Mouse (Mus musculus) ovary, adult 18-20 months (tissue): ENCODE measurements around the gene AW011738.

ENCODE experiments used
- DNase-seq: peaks from one replicate; pipeline ENCODE4 v3.0.0; 2022; ENCODE audit warnings: low spot score, mixed read lengths

The AW011738 gene

GRCm38 (mm10) chr4:156200623-156201475, 2.3 kb upstream of the AW011738 start, which contains the start of gene Isg15:
Gene Isg15 (minus strand): TSS chr4:156200818.
- DNase-seq: no peak

DNA sequence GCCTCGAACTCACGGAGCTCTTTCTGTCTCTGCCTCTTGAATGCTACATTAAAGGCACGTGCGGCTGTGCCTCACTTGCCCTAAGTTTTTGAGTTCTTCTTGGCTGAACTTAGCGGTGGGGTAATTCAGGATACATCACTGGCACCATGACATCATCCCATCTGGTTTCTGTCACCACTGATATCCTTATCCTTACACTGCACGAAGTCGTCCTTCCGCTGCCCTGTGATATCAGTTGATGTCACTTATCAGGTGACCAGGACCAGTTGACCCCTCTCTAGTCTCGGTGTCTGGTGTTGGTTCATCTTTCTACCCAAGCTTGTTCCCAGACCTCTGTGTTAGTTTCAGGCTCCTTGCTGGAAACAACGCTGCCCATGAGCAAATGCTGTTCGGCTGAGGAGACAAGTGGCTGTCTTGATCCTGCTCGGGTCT, 626 bp upstream of the AW011738 start:
- no peak for DNase-seq

GRCm38 (mm10) chr4:156203413-156204131, 468 bp downstream of the AW011738 start:
- DNase-seq: no peak

GRCm38 (mm10) chr4:156208872-156209271, 5.8 kb downstream of the AW011738 start:
- DNase-seq: no peak

- no peak for DNase-seq
These were observed 7.0 kb downstream of the AW011738 start for GRCm38 (mm10) chr4:156209963-156210635.

GRCm38 (mm10) chr4:156213134-156213533, 10.0 kb downstream of the AW011738 start:
- no peak for DNase-seq

GRCm38 (mm10) chr4:156215649-156216048, 12.5 kb downstream of the AW011738 start, which contains the start of gene Perm1:
Gene Perm1 (plus strand): TSS chr4:156215868.
- DNase-seq: no peak

DNA sequence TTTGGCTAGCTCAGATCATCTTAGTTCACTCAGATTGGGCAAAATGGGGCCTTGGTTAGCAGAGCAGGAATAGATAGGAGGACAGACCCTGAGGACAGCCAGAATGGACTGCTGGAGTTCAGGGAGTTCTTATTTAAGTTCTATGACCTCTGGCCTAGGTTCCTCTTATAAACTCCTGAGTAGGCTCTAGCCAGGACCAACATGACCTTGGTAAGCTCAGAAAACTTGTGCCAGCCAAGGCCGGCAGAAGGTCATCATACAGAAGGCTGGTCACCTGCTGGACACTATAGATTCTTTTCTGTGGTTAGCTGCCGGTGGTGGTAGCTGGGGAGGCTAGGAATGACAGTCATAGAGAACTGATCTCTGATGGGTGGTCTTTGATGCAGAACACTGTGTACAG, 13.1 kb downstream of the AW011738 start:
- DNase-seq: no peak

- DNase-seq: no peak
These were observed 14.0 kb downstream of the AW011738 start for GRCm38 (mm10) chr4:156217022-156217669.

- no peak for DNase-seq
These were observed 14.7 kb downstream of the AW011738 start for GRCm38 (mm10) chr4:156217838-156218237.

GRCm38 (mm10) chr4:156219936-156220335, 16.8 kb downstream of the AW011738 start:
- no peak for DNase-seq

GRCm38 (mm10) chr4:156224276-156224675, 21.2 kb downstream of the AW011738 start:
- DNase-seq: no peak

DNA sequence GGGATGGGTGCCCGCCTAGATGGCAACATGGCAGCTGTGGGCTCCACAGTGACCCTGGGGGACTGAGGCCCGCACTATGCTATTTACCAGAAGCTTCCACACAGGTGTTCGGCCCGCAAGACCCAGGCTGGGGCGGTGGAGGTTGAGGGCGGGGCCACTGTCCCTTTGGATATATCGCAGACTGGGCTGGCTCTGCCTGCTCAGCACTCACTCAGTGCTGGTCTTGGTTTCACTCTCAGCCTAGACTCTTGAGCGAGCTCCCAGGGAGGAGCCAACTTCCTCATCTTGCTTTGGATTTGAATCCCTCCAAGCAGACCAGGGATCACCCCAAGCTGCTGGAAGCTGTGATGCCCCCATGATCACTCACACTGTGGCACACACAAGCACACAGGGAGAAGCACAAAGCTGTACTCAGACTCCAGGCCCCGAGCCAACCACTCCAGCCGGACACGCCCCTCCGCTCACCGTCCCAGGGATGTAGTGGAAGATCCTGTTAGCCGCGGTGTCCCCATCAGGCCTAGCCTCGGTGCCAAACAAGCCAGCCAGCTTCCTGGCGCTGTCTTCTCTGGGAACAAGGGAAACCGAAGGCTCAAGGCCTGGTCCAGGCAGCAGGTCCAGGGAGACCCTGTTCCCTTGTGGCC, 24.8 kb downstream of the AW011738 start:
- no peak for DNase-seq

GRCm38 (mm10) chr4:156228393-156229024, 25.4 kb downstream of the AW011738 start:
- DNase-seq: no peak

DNA sequence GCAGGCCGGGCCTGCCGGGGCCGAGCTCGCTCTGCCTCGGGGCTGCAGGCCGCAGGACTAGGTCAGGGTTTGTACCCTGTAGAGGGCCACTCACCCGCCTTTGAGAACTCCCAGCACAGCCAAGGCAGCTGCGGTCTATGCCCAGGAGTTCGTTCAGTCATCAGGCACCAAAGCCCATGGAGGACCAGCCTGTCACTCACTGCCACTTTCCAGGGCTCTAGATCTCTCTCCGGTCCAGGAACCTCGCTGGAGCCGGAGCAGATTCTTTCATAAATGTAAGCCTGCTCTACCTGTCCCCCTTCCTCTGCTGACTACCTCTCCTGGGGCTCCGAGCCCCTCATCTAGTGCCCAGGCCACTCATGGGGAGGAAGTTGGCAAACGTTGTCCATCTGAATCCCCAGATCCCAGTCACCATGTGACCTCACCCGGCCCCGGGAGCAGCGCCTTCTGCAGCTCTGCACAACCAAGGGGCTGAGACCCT, 31.0 kb downstream of the AW011738 start:
- no peak for DNase-seq

GRCm38 (mm10) chr4:156234701-156235213, 31.7 kb downstream of the AW011738 start, which contains the start of gene Plekhn1:
Gene Plekhn1 (minus strand): TSS chr4:156234857.
- DNase-seq: peak; percentile 54

GRCm38 (mm10) chr4:156235360-156235770, 32.3 kb downstream of the AW011738 start:
- DNase-seq: no peak

DNA sequence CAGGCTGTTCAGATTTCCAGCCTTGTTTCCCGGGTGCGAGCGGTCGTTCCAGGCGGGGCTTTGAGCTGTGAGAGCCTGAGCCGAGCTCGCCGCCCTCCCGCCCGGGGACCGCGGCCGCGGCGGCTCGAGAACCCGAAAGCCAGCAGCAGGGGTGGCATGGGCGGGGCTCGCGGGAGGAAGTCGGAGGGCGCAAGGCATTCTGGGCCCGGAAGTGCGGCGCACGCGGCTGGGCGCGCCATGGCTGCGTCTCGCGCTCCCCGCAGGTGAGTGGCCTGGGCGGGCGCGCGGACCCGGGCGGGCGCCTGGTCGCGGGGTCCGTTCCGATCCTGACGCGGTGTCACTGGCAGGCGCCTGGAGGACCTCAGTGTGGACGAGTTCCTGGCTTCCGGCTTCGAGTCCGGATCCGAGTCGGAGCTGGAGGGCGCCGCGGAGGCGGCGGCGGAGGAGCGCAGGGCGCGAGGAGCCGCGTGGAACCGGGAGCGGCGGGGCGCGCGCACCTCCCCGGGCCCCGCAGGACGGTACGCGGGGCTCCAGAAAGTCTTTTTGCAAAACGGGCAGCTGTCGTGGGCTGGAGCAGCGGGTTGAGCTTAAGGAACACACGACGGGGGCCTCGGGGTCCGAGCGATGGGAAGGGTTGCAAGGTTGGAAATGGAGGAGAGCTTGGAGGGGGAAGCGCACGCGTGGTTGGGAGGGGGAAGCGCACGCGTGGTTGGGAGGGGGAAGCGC, 32.9 kb downstream of the AW011738 start, which contains the start of gene Noc2l:
Gene Noc2l (plus strand): TSS at position 203 of the 726 bp plus-strand sequence.
- peak; percentile 81 for DNase-seq

- DNase-seq: no peak
These were observed 33.7 kb downstream of the AW011738 start for GRCm38 (mm10) chr4:156236651-156237447.
